In the genomic region with DNA sequence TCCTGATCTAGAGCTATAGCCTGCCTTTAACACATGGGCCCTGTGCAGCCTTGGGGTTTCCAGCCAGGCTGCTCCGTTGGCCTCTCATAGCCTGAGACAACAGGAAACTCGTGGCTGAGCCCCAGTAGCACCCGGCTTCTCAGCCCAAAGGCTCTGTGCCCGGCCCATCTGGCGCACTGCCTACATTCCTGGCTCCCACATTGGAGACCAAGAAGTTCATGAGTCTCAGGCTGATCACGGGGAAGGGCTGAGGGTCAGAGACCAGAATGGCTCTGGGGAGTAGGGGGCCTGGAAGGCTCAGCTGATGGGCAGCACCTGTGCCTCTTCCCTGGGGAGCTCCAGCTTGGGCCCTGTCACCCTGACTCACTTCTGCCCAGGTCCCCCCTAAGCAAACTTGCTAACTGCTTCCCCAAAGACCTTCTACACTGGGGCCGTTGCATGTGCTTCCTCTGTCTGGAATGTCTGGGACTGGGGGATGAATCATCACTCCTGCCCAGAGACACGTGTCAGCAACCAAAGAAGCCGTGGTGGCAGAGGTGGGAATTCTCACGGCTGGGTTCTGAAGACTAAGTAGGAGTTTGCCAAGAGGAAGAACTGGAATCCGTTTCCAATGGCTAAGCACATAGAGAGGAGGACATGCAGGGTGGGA, we compare ENCODE assay signal across 8 mouse cellular contexts. TPM values are rescaled to one million over a fixed set of nuclear protein-coding genes. Genes with fewer than 3 reads are reported as not detected.
DNase-seq lines count a peak whose midpoint lies in the region; ATAC-seq lines count a peak whose summit lies in the region.

No protein-coding gene starts in this region.

- H3K9ac ChIP-seq in limb, embryonic 15.5 days, result no peak overlapping the region
- no peak overlapping the region for H3K9ac ChIP-seq in liver, embryonic 11.5 days (ENCODE audit: low read depth, low read length)

- WGBS in limb, embryonic 15.5 days, result 34% methylated on average over 11 of the region's 11 CpGs
- WGBS in liver, embryonic 11.5 days, result 56% methylated on average over 11 of the region's 11 CpGs

- peaks cover 8% of the 10 kb centered on the region; the same call in 1 of the 2 replicates for H3K27me3 ChIP-seq in limb, embryonic 15.5 days
- H3K27me3 ChIP-seq in liver, embryonic 11.5 days (replicated peaks; ENCODE audit: control insufficient read depth, insufficient read depth, low read length), result peaks cover 6% of the 10 kb centered on the region

- peak; percentile 50 to 51 for DNase-seq in layer of hippocampus, postnatal 10 days (ENCODE audit: low spot score in 2 of 2)
- no peak for DNase-seq in layer of hippocampus, adult 11-12 months (ENCODE audit: low spot score)
- DNase-seq in adrenal gland, postnatal 14 days, result peak; percentile 91
- DNase-seq in heart, adult 8-10 months (ENCODE audit: low spot score), result peak; percentile 60
- no peak for DNase-seq in thymus, adult 18-20 months
- no peak for DNase-seq in liver, embryonic 11.5 days (ENCODE audit: low spot score)

- peaks cover 14% of the 10 kb centered on the region for H3K4me1 ChIP-seq in limb, embryonic 15.5 days
- peaks cover 4% of the 10 kb centered on the region for H3K4me1 ChIP-seq in liver, embryonic 11.5 days (replicated peaks; ENCODE audit: control insufficient read depth, insufficient read depth, low read length)

- 0 out of 2 replicates have a peak, but pooled peaks have one; percentile 17 for ATAC-seq in limb, embryonic 15.5 days (ENCODE audit: insufficient number of reproducible peaks, low FRiP score, low TSS enrichment, low read depth)
- ATAC-seq in erythroblast, adult 5-6 weeks (replicated peaks; ENCODE audit: low FRiP score, poor library complexity, severe bottlenecking), result no peak
- ATAC-seq in liver, embryonic 11.5 days (replicated peaks; ENCODE audit: low FRiP score), result no peak

- H3K9me3 ChIP-seq in limb, embryonic 15.5 days, result no peaks in the 10 kb centered on the region
- no peaks in the 10 kb centered on the region for H3K9me3 ChIP-seq in liver, embryonic 11.5 days (ENCODE audit: control insufficient read depth, low read length)

- no peak overlapping the region for H3K4me2 ChIP-seq in limb, embryonic 15.5 days
- no peak overlapping the region for H3K4me2 ChIP-seq in liver, embryonic 11.5 days

- H3K27ac ChIP-seq in limb, embryonic 15.5 days, result no peak overlapping the region
- no peak overlapping the region for H3K27ac ChIP-seq in liver, embryonic 11.5 days (ENCODE audit: low read depth, low read length)

- no peaks in the 10 kb centered on the region for H3K36me3 ChIP-seq in limb, embryonic 15.5 days
- H3K36me3 ChIP-seq in liver, embryonic 11.5 days (ENCODE audit: control insufficient read depth, insufficient read depth, low read length), result no peaks in the 10 kb centered on the region

- H3K4me3 ChIP-seq in limb, embryonic 15.5 days, result no peak overlapping the region
- no peak overlapping the region for H3K4me3 ChIP-seq in liver, embryonic 11.5 days (ENCODE audit: low read depth, low read length)

RNA-seq across cellular contexts. Expression of gene Myo7a, which starts 2.2 kb away (rescaled TPM):
- total RNA-seq in layer of hippocampus, postnatal 10 days (2021), result 10 to 100 TPM; 15.1 to 17.0 TPM
- total RNA-seq in adrenal gland, postnatal 14 days (2021), result 58.6 and 86.2 TPM in 2 replicates
- total RNA-seq in heart, adult 8-10 months (2022), result 1 to 10 TPM; 3.6 to 4.7 (median 4.3) TPM
- 8.0 and 8.1 TPM in 2 replicates for polyA plus RNA-seq in limb, embryonic 15.5 days (2015; fragmentation: Nextera tagmentation; extraction: Ambion mirVana)
- total RNA-seq in erythroblast, adult 5-6 weeks (2015; ENCODE audit: low replicate concordance), result 4.4 and 12.7 TPM in 2 replicates
- total RNA-seq in erythroblast, adult 5-6 weeks (2017; ENCODE audit: low replicate concordance), result 2.8 and 7.0 TPM in 2 replicates
- 20.1 and 20.7 TPM in 2 replicates for polyA plus RNA-seq in liver, embryonic 11.5 days (2014; fragmentation: Nextera tagmentation; extraction: Ambion mirVana)

RNA-seq across cellular contexts. Expression of gene Omp, which starts 28.2 kb away (rescaled TPM):
- 1 to 10 TPM; 1.5 to 1.8 TPM for total RNA-seq in layer of hippocampus, postnatal 10 days (2021)
- total RNA-seq in adrenal gland, postnatal 14 days (2021), result 2.1 and 2.4 TPM in 2 replicates
- total RNA-seq in heart, adult 8-10 months (2022), result under 1 TPM in 3 of 4 experiments, not detected in 1; 0.16 to 0.24 (median 0.20) TPM
- polyA plus RNA-seq in limb, embryonic 15.5 days (2015; fragmentation: Nextera tagmentation; extraction: Ambion mirVana), result 0.18 and 0.45 TPM in 2 replicates
- total RNA-seq in erythroblast, adult 5-6 weeks (2015; ENCODE audit: low replicate concordance), result 4.8 and 5.0 TPM in 2 replicates
- 11.2 and 20.9 TPM in 2 replicates for total RNA-seq in erythroblast, adult 5-6 weeks (2017; ENCODE audit: low replicate concordance)
- polyA plus RNA-seq in liver, embryonic 11.5 days (2014; fragmentation: Nextera tagmentation; extraction: Ambion mirVana), result 0.62 and 0.70 TPM in 2 replicates

Comparison
In these comparisons a context has a peak if more than half of its experiments do, and no peak if none do; other contexts are left out.
1. DNase-seq: peak in layer of hippocampus, postnatal 10 days (2 of 2), adrenal gland, postnatal 14 days (single experiment) and heart, adult 8-10 months (single experiment); none in layer of hippocampus, adult 11-12 months (single experiment), thymus, adult 18-20 months (0 of 2) and liver, embryonic 11.5 days (single experiment).